Mouse (Mus musculus): ENCODE data around the gene Gm3072. TPM values are rescaled to one million over a fixed set of nuclear protein-coding genes. Genes with fewer than 3 reads are reported as not detected.
"Not testable (repeated sequence)": the region's sequence is repeated elsewhere in the genome, so short reads cannot be mapped to it uniquely, and the experiment has no call there.

Gene Gm3072
- polyA plus RNA-seq (2016; fragmentation: Nextera tagmentation; extraction: Ambion mirVana), result not detected in 2 replicates

- not testable (repeated sequence) for DNase-seq (ENCODE audit: extremely low spot score, low spot score); H3K27me3 ChIP-seq (ENCODE audit: poor library complexity, severe bottlenecking); H3K36me3 ChIP-seq (replicated peaks); H3K4me3 ChIP-seq; H3K4me1 ChIP-seq; H3K27ac ChIP-seq; H3K9me3 ChIP-seq
- 92% methylated on average over 1 of the region's 2 CpGs for WGBS
Observed at GRCm38 (mm10) chr14:41624512-41624911, at the start of gene Gm3072. Gene Gm3072 (minus strand): TSS chr14:41624612.

GRCm38 (mm10) chr14:41648176-41648575 lies 23.8 kb upstream of the Gm3072 start:
- not testable (repeated sequence) for H3K4me3 ChIP-seq; H3K4me1 ChIP-seq; DNase-seq (ENCODE audit: extremely low spot score, low spot score); H3K36me3 ChIP-seq (replicated peaks); H3K9me3 ChIP-seq; H3K27me3 ChIP-seq (ENCODE audit: poor library complexity, severe bottlenecking); H3K27ac ChIP-seq
- WGBS, result 84% methylated on average over 2 of the region's 2 CpGs

- not testable (repeated sequence) for H3K27ac ChIP-seq; DNase-seq (ENCODE audit: extremely low spot score, low spot score); H3K27me3 ChIP-seq (ENCODE audit: poor library complexity, severe bottlenecking); H3K4me1 ChIP-seq; H3K4me3 ChIP-seq; H3K36me3 ChIP-seq (replicated peaks); H3K9me3 ChIP-seq
- no CpG with 5 or more reads among the region's 1 CpGs for WGBS
Observed at GRCm38 (mm10) chr14:41646387-41646786, 22.0 kb upstream of the Gm3072 start, which contains the start of gene Gm3676. Gene Gm3676 (minus strand): TSS chr14:41646487.

- H3K9me3 ChIP-seq; H3K27me3 ChIP-seq (ENCODE audit: poor library complexity, severe bottlenecking); H3K4me3 ChIP-seq; DNase-seq (ENCODE audit: extremely low spot score, low spot score); H3K36me3 ChIP-seq (replicated peaks); H3K27ac ChIP-seq; H3K4me1 ChIP-seq: not testable (repeated sequence)
- WGBS, result 91% methylated on average over 10 of the region's 11 CpGs
Observed at GRCm38 (mm10) chr14:41630144-41630543, 5.7 kb upstream of the Gm3072 start.

GRCm38 (mm10) chr14:41622535-41622934 lies 1.9 kb downstream of the Gm3072 start:
- DNase-seq (ENCODE audit: extremely low spot score, low spot score); H3K4me1 ChIP-seq; H3K36me3 ChIP-seq (replicated peaks); H3K27me3 ChIP-seq (ENCODE audit: poor library complexity, severe bottlenecking); H3K4me3 ChIP-seq; H3K27ac ChIP-seq; H3K9me3 ChIP-seq: not testable (repeated sequence)
- WGBS, result 92% methylated on average over 5 of the region's 5 CpGs

- not testable (repeated sequence) for DNase-seq (ENCODE audit: extremely low spot score, low spot score); H3K9me3 ChIP-seq; H3K4me1 ChIP-seq; H3K27me3 ChIP-seq (ENCODE audit: poor library complexity, severe bottlenecking); H3K27ac ChIP-seq; H3K36me3 ChIP-seq (replicated peaks); H3K4me3 ChIP-seq
- 88% methylated on average over 1 of the region's 1 CpGs for WGBS
Observed at GRCm38 (mm10) chr14:41610690-41611089, 13.7 kb downstream of the Gm3072 start.

- 94% methylated on average over 15 of the region's 15 CpGs for WGBS
- H3K4me3 ChIP-seq; H3K27ac ChIP-seq; H3K36me3 ChIP-seq (replicated peaks); H3K4me1 ChIP-seq; DNase-seq (ENCODE audit: extremely low spot score, low spot score); H3K27me3 ChIP-seq (ENCODE audit: poor library complexity, severe bottlenecking); H3K9me3 ChIP-seq: not testable (repeated sequence)
Observed at GRCm38 (mm10) chr14:41600935-41601334, 23.5 kb downstream of the Gm3072 start.

- WGBS, result 78% methylated on average over 1 of the region's 1 CpGs
- not testable (repeated sequence) for H3K4me1 ChIP-seq; H3K4me3 ChIP-seq; H3K27me3 ChIP-seq (ENCODE audit: poor library complexity, severe bottlenecking); H3K36me3 ChIP-seq (replicated peaks); H3K9me3 ChIP-seq; H3K27ac ChIP-seq; DNase-seq (ENCODE audit: extremely low spot score, low spot score)
Observed at GRCm38 (mm10) chr14:41586346-41586745, 38.1 kb downstream of the Gm3072 start.

GRCm38 (mm10) chr14:41572911-41573310 lies 51.5 kb downstream of the Gm3072 start, which contains the start of gene 1700049E17Rik2:
Gene 1700049E17Rik2 (plus strand): TSS chr14:41573211.
- H3K27ac ChIP-seq; H3K9me3 ChIP-seq; H3K27me3 ChIP-seq (ENCODE audit: poor library complexity, severe bottlenecking); H3K36me3 ChIP-seq (replicated peaks); H3K4me3 ChIP-seq; DNase-seq (ENCODE audit: extremely low spot score, low spot score); H3K4me1 ChIP-seq: not testable (repeated sequence)
- no CpG with 5 or more reads among the region's 1 CpGs for WGBS

Other genes starting within 250 kb of the Gm3072 start
- gene Gm7945, start 238.2 kb downstream of the Gm3072 start, polyA plus RNA-seq (2016; fragmentation: Nextera tagmentation; extraction: Ambion mirVana), result not detected in 2 replicates
- gene Gm6482, start 216.3 kb downstream of the Gm3072 start, polyA plus RNA-seq (2016; fragmentation: Nextera tagmentation; extraction: Ambion mirVana), result not detected in 2 replicates
- gene Gm7954, start 171.1 kb downstream of the Gm3072 start, polyA plus RNA-seq (2016; fragmentation: Nextera tagmentation; extraction: Ambion mirVana), result not detected in 2 replicates
- gene Gm3486, start 135.1 kb downstream of the Gm3072 start, polyA plus RNA-seq (2016; fragmentation: Nextera tagmentation; extraction: Ambion mirVana), result not detected in 2 replicates
- not detected in 2 replicates for gene Gm7970, start 69.0 kb downstream of the Gm3072 start, polyA plus RNA-seq (2016; fragmentation: Nextera tagmentation; extraction: Ambion mirVana)
- not detected in 2 replicates for gene 1700049E17Rik2, start 51.4 kb downstream of the Gm3072 start, polyA plus RNA-seq (2016; fragmentation: Nextera tagmentation; extraction: Ambion mirVana)
- gene Gm3676, start 21.9 kb upstream of the Gm3072 start, polyA plus RNA-seq (2016; fragmentation: Nextera tagmentation; extraction: Ambion mirVana), result not detected in 2 replicates
- not detected in 2 replicates for gene Gm8068, start 77.3 kb upstream of the Gm3072 start, polyA plus RNA-seq (2016; fragmentation: Nextera tagmentation; extraction: Ambion mirVana)
- gene Gm7929, start 126.0 kb upstream of the Gm3072 start, polyA plus RNA-seq (2016; fragmentation: Nextera tagmentation; extraction: Ambion mirVana), result not detected in 2 replicates
- gene Gm47189, start 147.8 kb upstream of the Gm3072 start, polyA plus RNA-seq (2016; fragmentation: Nextera tagmentation; extraction: Ambion mirVana), result not detected in 2 replicates